Mouse (Mus musculus): ENCODE measurements around the gene Gm5936. TPM values are rescaled to one million over a fixed set of nuclear protein-coding genes. Genes with fewer than 3 reads are reported as not detected.
"Not testable (repeated sequence)": the region's sequence is repeated elsewhere in the genome, so short reads cannot be mapped to it uniquely, and the experiment has no call there.

The Gm5936 gene
- not detected for total RNA-seq (2018; cell fraction: chromatin; rRNA removed)
- total RNA-seq (2018; cell fraction: cytosol; rRNA removed) = not detected
- total RNA-seq (2018; cell fraction: nucleus; rRNA removed) = not detected
- not detected in 3 replicates for polyA plus RNA-seq (2018)

GRCm38 (mm10) chrX:74836842-74837522, at the start of gene Gm5936:
Gene Gm5936, plus strand, starts transcription at chrX:74837196.
- no CpG with 5 or more reads among the region's 5 CpGs for WGBS (ENCODE audit: missing documents)
- H3K36me3 ChIP-seq (ENCODE audit: inconsistent target); H3K27ac ChIP-seq: not testable (repeated sequence)

GRCm38 (mm10) chrX:74856104-74856503, 19.1 kb downstream of the Gm5936 start:
- not testable (repeated sequence) for H3K36me3 ChIP-seq (ENCODE audit: inconsistent target); H3K27ac ChIP-seq; H3K4me3 ChIP-seq (ENCODE audit: inconsistent target); H3K79me2 ChIP-seq (ENCODE audit: inconsistent target)
- 94% methylated on average over 12 of the region's 12 CpGs for WGBS (ENCODE audit: missing documents)

More at GRCm38 (mm10) chrX:74836842-74837522, at the start of gene Gm5936:
- not testable (repeated sequence) for H3K79me2 ChIP-seq (ENCODE audit: inconsistent target); H3K4me3 ChIP-seq (ENCODE audit: inconsistent target)

- not testable (repeated sequence) for H3K36me3 ChIP-seq (ENCODE audit: inconsistent target); H3K79me2 ChIP-seq (ENCODE audit: inconsistent target); H3K4me3 ChIP-seq (ENCODE audit: inconsistent target); H3K27ac ChIP-seq
- WGBS (ENCODE audit: missing documents) = no CpG with 5 or more reads among the region's 6 CpGs
Observed at GRCm38 (mm10) chrX:74880123-74880522, 43.1 kb downstream of the Gm5936 start.

Other genes with a start within 250 kb of the Gm5936 start
- gene Olfr1325, start 244.5 kb upstream of the Gm5936 start, polyA plus RNA-seq (2018) = not detected in 3 replicates
- gene Gm5640, start 191.6 kb upstream of the Gm5936 start, polyA plus RNA-seq (2018) = not detected in 3 replicates
- not detected in 3 replicates for gene Gm6890, start 96.3 kb upstream of the Gm5936 start, polyA plus RNA-seq (2018)
- gene Gab3, start 248.3 kb downstream of the Gm5936 start, polyA plus RNA-seq (2018) = 17.9 to 34.9 TPM (median 19.3 TPM) in 3 replicates

Data from macrophage (primary cell).